Mouse (Mus musculus) forebrain, embryonic 12.5 days (tissue): ENCODE results near the gene Ccn5. TPM values are rescaled to one million over a fixed set of nuclear protein-coding genes. Genes with fewer than 3 reads are reported as not detected.

ENCODE experiments used
- polyA plus RNA-seq: library from polyadenylated mRNA; unstranded; fragments of >200 nt; fragmentation: Nextera tagmentation; extraction: Ambion mirVana; gene quantifications from 2 replicates; pipeline ENCODE4 v1.2.1, GENCODE M21; 2016

The Ccn5 gene
- polyA plus RNA-seq, 1 experiment from 2014 or later: 0.28 TPM

Other genes with a start within 250 kb of the Ccn5 start
- gene Ttpal, start 218.5 kb upstream of the Ccn5 start, polyA plus RNA-seq: 49.4 and 49.8 TPM in 2 replicates
- gene Serinc3, start 175.7 kb upstream of the Ccn5 start, polyA plus RNA-seq: 32.1 and 36.1 TPM in 2 replicates
- 156 and 158 TPM in 2 replicates for gene Pkig, start 162.5 kb upstream of the Ccn5 start, polyA plus RNA-seq
- 7.3 and 7.9 TPM in 2 replicates for gene Ada, start 70.6 kb upstream of the Ccn5 start, polyA plus RNA-seq
- gene Kcnk15, start 32.8 kb downstream of the Ccn5 start, polyA plus RNA-seq: not detected in 2 replicates
- gene Rims4, start 97.8 kb downstream of the Ccn5 start, polyA plus RNA-seq: 3.5 and 4.2 TPM in 2 replicates
- gene Ywhab, start 174.1 kb downstream of the Ccn5 start, polyA plus RNA-seq: 339 and 340 TPM in 2 replicates
- gene Pabpc1l, start 204.6 kb downstream of the Ccn5 start, polyA plus RNA-seq: 1.2 and 1.8 TPM in 2 replicates
- gene Stk4, start 249.5 kb downstream of the Ccn5 start, polyA plus RNA-seq: 37.3 and 42.8 TPM in 2 replicates